Mouse (Mus musculus) megakaryocyte, embryonic 14.5 days (primary cell): ENCODE data around the gene Slc22a23.

Experiments used
- FLI1 ChIP-seq: IDR thresholded peaks from 2 replicates; pipeline ENCODE4 v1.6.1; 2012; ENCODE audit warnings: low read length, inconsistent platforms, mixed read lengths
- GATA1 ChIP-seq: IDR thresholded peaks from 3 replicates; pipeline ENCODE4 v1.6.1; 2012; ENCODE audit warnings: mixed read lengths, low read length, inconsistent platforms, borderline replicate concordance

DNA sequence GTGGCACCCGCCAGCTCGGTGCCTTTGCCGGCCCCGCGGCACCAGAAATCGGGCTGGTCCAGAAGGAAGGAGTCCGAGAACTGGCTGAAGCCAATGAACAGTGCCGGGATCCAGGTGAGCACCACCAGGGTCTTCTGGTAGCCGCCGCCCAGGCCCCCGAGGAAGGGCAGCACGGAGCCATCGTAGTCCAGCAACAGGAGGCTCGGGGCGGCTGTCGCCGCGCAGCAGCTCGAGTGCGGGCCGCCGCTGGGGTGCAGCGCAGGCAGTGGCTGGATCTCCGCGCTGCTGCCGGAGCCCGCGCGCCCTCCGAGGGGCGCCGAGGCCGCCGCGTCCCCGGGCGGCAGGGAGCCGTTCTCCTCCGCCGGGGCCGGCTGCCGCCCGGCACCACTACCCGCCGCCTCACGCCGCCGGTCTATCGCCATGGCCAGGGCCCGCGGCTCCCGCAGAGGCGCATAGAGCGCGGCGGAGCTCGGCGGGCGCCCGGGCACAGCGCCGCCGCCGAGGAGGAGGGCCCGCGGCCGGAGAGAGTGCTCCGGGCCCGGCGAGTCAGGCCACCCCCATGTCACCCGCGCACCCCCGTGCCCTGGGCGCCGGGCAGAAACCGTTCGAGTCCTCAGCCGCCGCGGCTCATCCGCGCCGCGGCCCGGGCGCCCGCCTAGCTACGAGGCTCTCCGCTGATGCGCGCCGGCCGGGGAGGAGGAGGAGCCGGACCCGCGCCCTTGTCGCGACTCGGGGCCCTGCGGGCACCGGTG is 430 bp downstream of the Slc22a23 start:
- TF ChIP-seq GATA1 (no peak), FLI1 (no peak)
